Mouse (Mus musculus): Measurements from ENCODE around the gene Zfp973. TPM values are rescaled to one million over a fixed set of nuclear protein-coding genes. Genes with fewer than 3 reads are reported as not detected.
A peak's percentile ranks its signal among the peaks of the same experiment; 100 is the strongest.
"Not testable (repeated sequence)": the region's sequence is repeated elsewhere in the genome, so short reads cannot be mapped to it uniquely, and the experiment has no call there.

The Zfp973 gene
- 10.4 and 12.7 TPM in 2 replicates for polyA plus RNA-seq (2014; fragmentation: Nextera tagmentation; extraction: Ambion mirVana)

GRCm38 (mm10) chr2:176670222-176670621, at the start of gene Zfp973:
Gene Zfp973 (plus strand): TSS chr2:176670522.
- H3K9me3 ChIP-seq (ENCODE audit: control insufficient read depth, low read length); H3K27me3 ChIP-seq (ENCODE audit: control insufficient read depth, insufficient read depth, low read length); H3K4me1 ChIP-seq (ENCODE audit: control insufficient read depth in 2 of 2, insufficient read depth in 2 of 2, low read length in 2 of 2); H3K36me3 ChIP-seq (ENCODE audit: control insufficient read depth, insufficient read depth, low read length); H3K4me2 ChIP-seq (ENCODE audit: low read length); H3K27ac ChIP-seq (replicated peaks in 1 of 2; ENCODE audit: control insufficient read depth in 1 of 2, insufficient read depth in 1 of 2, low read depth in 2 of 2, low read length in 2 of 2); H3K4me3 ChIP-seq (ENCODE audit: control insufficient read depth in 1 of 2, insufficient read depth in 1 of 2, low read depth in 1 of 2, low read length in 2 of 2); ATAC-seq (ENCODE audit: insufficient number of reproducible peaks, insufficient read depth, low FRiP score, low read depth); H3K9ac ChIP-seq (ENCODE audit: low read length): not testable (repeated sequence)
- no CpG with 5 or more reads among the region's 6 CpGs for WGBS

- not testable (repeated sequence) for H3K9ac ChIP-seq (ENCODE audit: low read length); ATAC-seq (ENCODE audit: insufficient number of reproducible peaks, insufficient read depth, low FRiP score, low read depth)
Observed at GRCm38 (mm10) chr2:176636244-176636643, 34.1 kb upstream of the Zfp973 start, which contains the start of gene Gm14308. Gene Gm14308 (minus strand): TSS chr2:176636344.

GRCm38 (mm10) chr2:176708051-176708450, 37.7 kb downstream of the Zfp973 start, which contains the start of gene Gm14305:
Gene Gm14305 (plus strand): TSS chr2:176708328.
- H3K9ac ChIP-seq (ENCODE audit: low read length) = peak within 1 kb of the TSS; percentile 66

More at GRCm38 (mm10) chr2:176636244-176636643, 34.1 kb upstream of the Zfp973 start, which contains the start of gene Gm14308:
- WGBS = no CpG with 5 or more reads among the region's 4 CpGs
- H3K27ac ChIP-seq (replicated peaks in 1 of 2; ENCODE audit: control insufficient read depth in 1 of 2, insufficient read depth in 1 of 2, low read depth in 2 of 2, low read length in 2 of 2); H3K4me3 ChIP-seq (ENCODE audit: control insufficient read depth in 1 of 2, insufficient read depth in 1 of 2, low read depth in 1 of 2, low read length in 2 of 2); H3K9me3 ChIP-seq (ENCODE audit: control insufficient read depth, low read length); H3K27me3 ChIP-seq (ENCODE audit: control insufficient read depth, insufficient read depth, low read length); H3K36me3 ChIP-seq (ENCODE audit: control insufficient read depth, insufficient read depth, low read length); H3K4me1 ChIP-seq (ENCODE audit: control insufficient read depth in 2 of 2, insufficient read depth in 2 of 2, low read length in 2 of 2); H3K4me2 ChIP-seq (ENCODE audit: low read length): not testable (repeated sequence)

More at GRCm38 (mm10) chr2:176708051-176708450, 37.7 kb downstream of the Zfp973 start, which contains the start of gene Gm14305:
- Histone ChIP-seq H3K4me3 (ENCODE audit: control insufficient read depth in 1 of 2, insufficient read depth in 1 of 2, low read depth in 1 of 2, low read length in 2 of 2) (peak within 1 kb of the TSS; percentile 44 to 63), H3K27ac (replicated peaks in 1 of 2; ENCODE audit: control insufficient read depth in 1 of 2, insufficient read depth in 1 of 2, low read depth in 2 of 2, low read length in 2 of 2) (peak within 1 kb of the TSS in 1 of 2 experiments; percentile 56; a peak in 1 of 4 replicates), H3K4me2 (ENCODE audit: low read length) (peak within 1 kb of the TSS; percentile 38; the same call in 1 of the 2 replicates)
- H3K9me3 ChIP-seq (ENCODE audit: control insufficient read depth, low read length); ATAC-seq (ENCODE audit: insufficient number of reproducible peaks, insufficient read depth, low FRiP score, low read depth); H3K4me1 ChIP-seq (ENCODE audit: control insufficient read depth in 2 of 2, insufficient read depth in 2 of 2, low read length in 2 of 2); H3K36me3 ChIP-seq (ENCODE audit: control insufficient read depth, insufficient read depth, low read length); H3K27me3 ChIP-seq (ENCODE audit: control insufficient read depth, insufficient read depth, low read length): not testable (repeated sequence)
- WGBS = 0% methylated on average over 2 of the region's 6 CpGs

Other genes starting within 250 kb of the Zfp973 start
- gene Gm14435, start 246.9 kb upstream of the Zfp973 start, polyA plus RNA-seq (2014; fragmentation: Nextera tagmentation; extraction: Ambion mirVana) = 17.1 and 17.6 TPM in 2 replicates
- gene Gm14434, start 183.7 kb upstream of the Zfp973 start, polyA plus RNA-seq (2014; fragmentation: Nextera tagmentation; extraction: Ambion mirVana) = 3.0 TPM in 1 of 2 replicates, not detected in the other
- not detected in 2 replicates for gene Zfp967, start 149.5 kb upstream of the Zfp973 start, polyA plus RNA-seq (2014; fragmentation: Nextera tagmentation; extraction: Ambion mirVana)
- gene Gm14308, start 34.2 kb upstream of the Zfp973 start, polyA plus RNA-seq (2014; fragmentation: Nextera tagmentation; extraction: Ambion mirVana) = 13.5 and 19.5 TPM in 2 replicates
- 23.7 and 26.9 TPM in 2 replicates for gene Gm14305, start 37.8 kb downstream of the Zfp973 start, polyA plus RNA-seq (2014; fragmentation: Nextera tagmentation; extraction: Ambion mirVana)
- 16.5 and 20.6 TPM in 2 replicates for gene Gm14295, start 128.1 kb downstream of the Zfp973 start, polyA plus RNA-seq (2014; fragmentation: Nextera tagmentation; extraction: Ambion mirVana)
- not detected in 2 replicates for gene Gm14408, start 160.6 kb downstream of the Zfp973 start, polyA plus RNA-seq (2014; fragmentation: Nextera tagmentation; extraction: Ambion mirVana)